In genomic region chr4:133676189-133676588, GRCm38 (mm10) we compare ENCODE assay signal across 8 mouse cellular contexts. TPM values are rescaled to one million over a fixed set of nuclear protein-coding genes. Genes with fewer than 3 reads are reported as not detected.
DNase-seq lines count a peak whose midpoint lies in the region; ATAC-seq and TF ChIP-seq lines count a peak whose summit lies in the region.

No protein-coding gene starts in this region.

- H3K4me1 ChIP-seq in heart, postnatal 0 days (ENCODE audit: control insufficient read depth, insufficient read depth): peaks cover 29% of the 10 kb centered on the region
- peaks cover 17% of the 10 kb centered on the region for H3K4me1 ChIP-seq in forebrain, postnatal 0 days (ENCODE audit: insufficient read depth)
- peaks cover 53% of the 10 kb centered on the region for H3K4me1 ChIP-seq in midbrain, embryonic 12.5 days

- no peak for DNase-seq in heart, postnatal 0 days (ENCODE audit: low spot score)
- DNase-seq in heart, adult 11 months: no peak
- DNase-seq in MN1 (ENCODE audit: low spot score): peak; percentile 40
- DNase-seq in forebrain, postnatal 0 days: no peak
- no peak for DNase-seq in adrenal gland, postnatal 14 days
- DNase-seq in frontal cortex, postnatal 14 days (ENCODE audit: low spot score in 2 of 2): no peak
- DNase-seq in c-Kit-positive CD71-positive TER-119-positive erythroid progenitor cells, embryonic 14.5 days (ENCODE audit: low spot score): no peak

- peak overlapping the region; percentile 72 for H3K27ac ChIP-seq in heart, postnatal 0 days (ENCODE audit: low read depth)
- peak overlapping the region; percentile 59; the same call in 1 of the 2 replicates for H3K27ac ChIP-seq in forebrain, postnatal 0 days (ENCODE audit: low read depth, low read length)
- peak overlapping the region; percentile 72 for H3K27ac ChIP-seq in midbrain, embryonic 12.5 days (replicated peaks)

- TF ChIP-seq CTCF in heart, postnatal 0 days (IDR thresholded peaks at IDR 0.05; ENCODE audit: low read depth): no peak
- TF ChIP-seq CTCF in forebrain, postnatal 0 days (IDR thresholded peaks at IDR 0.05; ENCODE audit: low read depth): no peak

- no peaks in the 10 kb centered on the region for H3K27me3 ChIP-seq in heart, postnatal 0 days (ENCODE audit: control insufficient read depth, insufficient read depth, low read length)
- H3K27me3 ChIP-seq in forebrain, postnatal 0 days (ENCODE audit: insufficient read depth, low read length): no peaks in the 10 kb centered on the region
- no peaks in the 10 kb centered on the region for H3K27me3 ChIP-seq in midbrain, embryonic 12.5 days

- peak overlapping the region; percentile 26 for H3K4me2 ChIP-seq in heart, postnatal 0 days (ENCODE audit: low read depth, low read length)
- H3K4me2 ChIP-seq in forebrain, postnatal 0 days (ENCODE audit: low read depth): no peak overlapping the region
- peak overlapping the region; percentile 17; the same call in 1 of the 2 replicates for H3K4me2 ChIP-seq in midbrain, embryonic 12.5 days (replicated peaks)

- no peak for TF ChIP-seq EP300 in heart, postnatal 0 days (IDR thresholded peaks at IDR 0.05; ENCODE audit: low read depth)

- ATAC-seq in heart, postnatal 0 days (ENCODE audit: insufficient read depth, low read depth): no peak
- ATAC-seq in forebrain, postnatal 0 days: no peak
- ATAC-seq in midbrain, embryonic 12.5 days (ENCODE audit: low FRiP score, low read depth): no peak

- H3K9me3 ChIP-seq in heart, postnatal 0 days (replicated peaks; ENCODE audit: control insufficient read depth, low read length): no peaks in the 10 kb centered on the region
- H3K9me3 ChIP-seq in forebrain, postnatal 0 days (ENCODE audit: low read length): no peaks in the 10 kb centered on the region
- no peaks in the 10 kb centered on the region for H3K9me3 ChIP-seq in midbrain, embryonic 12.5 days

- H3K9ac ChIP-seq in heart, postnatal 0 days (replicated peaks; ENCODE audit: low read depth, low read length): 0 out of 2 replicates have a peak overlapping the region, but pooled peaks have one; percentile 18
- H3K9ac ChIP-seq in forebrain, postnatal 0 days: no peak overlapping the region
- H3K9ac ChIP-seq in midbrain, embryonic 12.5 days (replicated peaks): peak overlapping the region; percentile 12; the same call in 1 of the 2 replicates

- 16% methylated on average over 3 of the region's 3 CpGs for WGBS in heart, postnatal 0 days
- WGBS in forebrain, postnatal 0 days: 11% methylated on average over 3 of the region's 3 CpGs
- 26% methylated on average over 3 of the region's 3 CpGs for WGBS in midbrain, embryonic 12.5 days

- H3K36me3 ChIP-seq in heart, postnatal 0 days (replicated peaks; ENCODE audit: control insufficient read depth, insufficient read depth, low read length): peaks cover 22% of the 10 kb centered on the region
- H3K36me3 ChIP-seq in forebrain, postnatal 0 days (ENCODE audit: insufficient read depth): peaks cover 20% of the 10 kb centered on the region
- H3K36me3 ChIP-seq in midbrain, embryonic 12.5 days: peaks cover 19% of the 10 kb centered on the region

- H3K4me3 ChIP-seq in heart, postnatal 0 days (ENCODE audit: low read depth, low read length): no peak overlapping the region
- H3K4me3 ChIP-seq in forebrain, postnatal 0 days (ENCODE audit: low read depth, low read length): no peak overlapping the region
- no peak overlapping the region for H3K4me3 ChIP-seq in midbrain, embryonic 12.5 days

RNA-seq across cellular contexts. Expression of gene Pigv, which starts 3.7 kb away (rescaled TPM):
- total RNA-seq in heart, postnatal 0 days (2014; rRNA removed; ENCODE audit: low replicate concordance): 8.7 and 13.7 TPM in 2 replicates
- 12.9 and 13.5 TPM in 2 replicates for polyA plus RNA-seq in heart, postnatal 0 days (2015; fragmentation: Nextera tagmentation; extraction: Ambion mirVana)
- total RNA-seq in forebrain, postnatal 0 days (2014; rRNA removed): 9.5 and 12.0 TPM in 2 replicates
- 9.2 and 12.5 TPM in 2 replicates for polyA plus RNA-seq in forebrain, postnatal 0 days (2015; fragmentation: Nextera tagmentation; extraction: Ambion mirVana)
- 18.3 and 19.1 TPM in 2 replicates for polyA plus RNA-seq in midbrain, embryonic 12.5 days (2016; fragmentation: Nextera tagmentation; extraction: Ambion mirVana)
- 13.9 and 17.2 TPM in 2 replicates for total RNA-seq in adrenal gland, postnatal 14 days (2021)

RNA-seq across cellular contexts. Expression of gene Zdhhc18, which starts 26.2 kb away (rescaled TPM):
- total RNA-seq in heart, postnatal 0 days (2014; rRNA removed; ENCODE audit: low replicate concordance): 11.4 and 21.8 TPM in 2 replicates
- 1.7 and 2.3 TPM in 2 replicates for polyA plus RNA-seq in heart, postnatal 0 days (2015; fragmentation: Nextera tagmentation; extraction: Ambion mirVana)
- total RNA-seq in forebrain, postnatal 0 days (2014; rRNA removed): 14.8 and 21.2 TPM in 2 replicates
- polyA plus RNA-seq in forebrain, postnatal 0 days (2015; fragmentation: Nextera tagmentation; extraction: Ambion mirVana): 9.3 and 9.6 TPM in 2 replicates
- 4.1 and 4.7 TPM in 2 replicates for polyA plus RNA-seq in midbrain, embryonic 12.5 days (2016; fragmentation: Nextera tagmentation; extraction: Ambion mirVana)
- total RNA-seq in adrenal gland, postnatal 14 days (2021): 16.9 and 29.9 TPM in 2 replicates
